Mouse (Mus musculus) forebrain, embryonic 10.5 days (tissue): ENCODE measurements around the gene Vti1a. TPM values are rescaled to one million over a fixed set of nuclear protein-coding genes. Genes with fewer than 3 reads are reported as not detected.

Source experiments
- DNase-seq: peaks from one replicate; pipeline ENCODE4 v3.0.0-alpha.2; 2017; ENCODE audit warnings: low spot score; ENCODE audit errors: extremely low spot score
- H3K27ac ChIP-seq: fragments of 300-500 bp; sonication (generic); 2 replicates; pipeline ENCODE4 v1.5.1; 2016; ENCODE audit warnings: mild to moderate bottlenecking
- H3K27me3 ChIP-seq: fragments of 300-500 bp; sonication (generic); 2 replicates; pipeline ENCODE4 v1.6.1; 2016; ENCODE audit warnings: mild to moderate bottlenecking; ENCODE audit not compliant: poor library complexity, severe bottlenecking
- H3K36me3 ChIP-seq: fragments of 300-500 bp; sonication (generic); replicated peaks from 2 replicates; pipeline ENCODE4 v1.6.1; 2016; ENCODE audit warnings: mild to moderate bottlenecking, moderate library complexity
- H3K4me1 ChIP-seq: fragments of 300-500 bp; sonication (generic); 2 replicates; pipeline ENCODE4 v1.6.1; 2016
- H3K4me3 ChIP-seq: fragments of 300-500 bp; sonication (generic); 2 replicates; pipeline ENCODE4 v1.5.1; 2016; ENCODE audit warnings: mild to moderate bottlenecking, moderate library complexity
- H3K9me3 ChIP-seq: fragments of 300-500 bp; sonication (generic); 2 replicates; pipeline ENCODE4 v1.6.1; 2016; ENCODE audit warnings: mild to moderate bottlenecking, moderate library complexity
- WGBS: fragments of 180-500 bp; shearing (Covaris S2); methylation state at CpG from one replicate; pipeline ENCODE4 v1.1.7; 2016; 5-methylcytosine and 5-hydroxymethylcytosine counted together
- polyA plus RNA-seq: library from polyadenylated mRNA; unstranded; fragments of >200 nt; fragmentation: Nextera tagmentation; extraction: Ambion mirVana; gene quantifications from 2 replicates; pipeline ENCODE4 v1.2.1, GENCODE M21; 2016

Gene Vti1a
- polyA plus RNA-seq: 34.2 and 35.8 TPM in 2 replicates

- no peaks in the 10 kb centered on the region for H3K9me3 ChIP-seq
- peak within 1 kb of the TSS; percentile 92 for H3K4me3 ChIP-seq
- WGBS: under 1% methylated on average over 48 of the region's 48 CpGs
- peaks cover 44% of the 10 kb centered on the region for H3K4me1 ChIP-seq
- peak within 1 kb of the TSS; percentile 97 for H3K27ac ChIP-seq
- H3K27me3 ChIP-seq: no peaks in the 10 kb centered on the region
- H3K36me3 ChIP-seq: peaks cover 22% of the 10 kb centered on the region
- peak; percentile 86 for DNase-seq
These were observed at the start of gene Vti1a for GRCm38 (mm10) chr19:55316109-55316714. Vti1a (plus strand) TSS chr19:55316295.

- 0 out of 2 replicates have a peak, but pooled peaks cover 3% of the 10 kb centered on the region for H3K36me3 ChIP-seq
- no peak for DNase-seq
- peaks cover under 1% of the 10 kb centered on the region; the same call in 1 of the 2 replicates for H3K9me3 ChIP-seq
- 84% methylated on average over 3 of the region's 3 CpGs for WGBS
- H3K4me3 ChIP-seq: no peak overlapping the region
- H3K27me3 ChIP-seq: no peaks in the 10 kb centered on the region
- peaks cover 35% of the 10 kb centered on the region for H3K4me1 ChIP-seq
- H3K27ac ChIP-seq: no peak overlapping the region
These were observed 49.3 kb upstream of the Vti1a start for GRCm38 (mm10) chr19:55266786-55267185.

- WGBS: 82% methylated on average over 3 of the region's 3 CpGs
- H3K27me3 ChIP-seq: no peaks in the 10 kb centered on the region
- DNase-seq: no peak
- no peaks in the 10 kb centered on the region for H3K9me3 ChIP-seq
- peaks cover 7% of the 10 kb centered on the region; the same call in 1 of the 2 replicates for H3K36me3 ChIP-seq
- H3K27ac ChIP-seq: no peak overlapping the region
- no peak overlapping the region for H3K4me3 ChIP-seq
- H3K4me1 ChIP-seq: peaks cover 27% of the 10 kb centered on the region
These were observed 47.9 kb upstream of the Vti1a start for GRCm38 (mm10) chr19:55268150-55268549.

DNA sequence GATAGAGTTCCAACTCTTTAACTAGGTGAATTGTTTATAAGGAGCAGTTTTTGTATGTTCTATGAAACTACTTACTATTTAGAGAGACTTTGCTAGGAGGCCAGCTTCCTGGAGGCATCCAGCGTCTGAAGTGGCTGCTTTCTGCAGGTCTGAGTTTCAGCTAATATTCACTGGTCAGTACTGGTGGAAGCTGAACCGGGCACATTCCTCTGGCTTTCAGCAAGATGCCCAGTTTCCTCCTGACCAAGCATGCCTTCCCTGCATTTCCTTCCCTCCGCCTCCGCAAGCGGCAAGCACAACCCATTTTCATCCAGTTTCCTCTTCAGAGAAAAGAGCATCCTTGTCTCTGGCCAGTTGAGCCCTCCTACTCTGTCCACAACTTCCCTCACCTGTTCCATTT lies 47.0 kb upstream of the Vti1a start:
- no peak overlapping the region for H3K4me3 ChIP-seq
- peaks cover 7% of the 10 kb centered on the region; the same call in 1 of the 2 replicates for H3K36me3 ChIP-seq
- no peaks in the 10 kb centered on the region for H3K27me3 ChIP-seq
- 85% methylated on average over 5 of the region's 5 CpGs for WGBS
- H3K27ac ChIP-seq: no peak overlapping the region
- H3K4me1 ChIP-seq: peaks cover 25% of the 10 kb centered on the region
- no peak for DNase-seq
- no peaks in the 10 kb centered on the region for H3K9me3 ChIP-seq

DNA sequence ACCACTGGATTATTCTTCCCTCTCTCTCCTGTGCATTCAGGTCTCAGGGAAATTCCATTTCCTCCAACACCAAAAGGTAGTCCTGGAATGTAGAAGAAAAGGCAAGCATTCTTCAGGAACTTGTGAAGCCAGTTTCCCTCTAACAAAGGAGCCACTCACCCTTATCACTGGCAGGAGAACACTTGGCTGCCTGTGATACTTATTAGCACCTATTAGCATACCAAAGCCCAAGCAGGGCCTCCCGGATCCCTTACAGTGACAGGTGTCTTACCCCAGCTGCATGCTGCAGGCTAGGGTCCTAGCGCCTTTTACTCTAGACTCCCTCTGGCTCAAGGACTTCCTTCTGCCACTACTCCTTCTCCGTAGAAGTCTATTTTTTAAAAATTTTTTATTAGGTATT lies 44.6 kb upstream of the Vti1a start:
- 35% methylated on average over 3 of the region's 3 CpGs for WGBS
- no peak for DNase-seq
- peaks cover 7% of the 10 kb centered on the region; the same call in 1 of the 2 replicates for H3K36me3 ChIP-seq
- no peak overlapping the region for H3K4me3 ChIP-seq
- H3K9me3 ChIP-seq: no peaks in the 10 kb centered on the region
- H3K27ac ChIP-seq: no peak overlapping the region
- H3K27me3 ChIP-seq: no peaks in the 10 kb centered on the region
- H3K4me1 ChIP-seq: peaks cover 27% of the 10 kb centered on the region

- H3K4me1 ChIP-seq: peaks cover 27% of the 10 kb centered on the region
- no peaks in the 10 kb centered on the region for H3K9me3 ChIP-seq
- no peaks in the 10 kb centered on the region for H3K27me3 ChIP-seq
- no peak overlapping the region for H3K27ac ChIP-seq
- H3K36me3 ChIP-seq: peaks cover 11% of the 10 kb centered on the region; the same call in 1 of the 2 replicates
- DNase-seq: no peak
- no peak overlapping the region for H3K4me3 ChIP-seq
- WGBS: 83% methylated on average over 6 of the region's 6 CpGs
These were observed 42.8 kb upstream of the Vti1a start for GRCm38 (mm10) chr19:55273340-55273739.

DNA sequence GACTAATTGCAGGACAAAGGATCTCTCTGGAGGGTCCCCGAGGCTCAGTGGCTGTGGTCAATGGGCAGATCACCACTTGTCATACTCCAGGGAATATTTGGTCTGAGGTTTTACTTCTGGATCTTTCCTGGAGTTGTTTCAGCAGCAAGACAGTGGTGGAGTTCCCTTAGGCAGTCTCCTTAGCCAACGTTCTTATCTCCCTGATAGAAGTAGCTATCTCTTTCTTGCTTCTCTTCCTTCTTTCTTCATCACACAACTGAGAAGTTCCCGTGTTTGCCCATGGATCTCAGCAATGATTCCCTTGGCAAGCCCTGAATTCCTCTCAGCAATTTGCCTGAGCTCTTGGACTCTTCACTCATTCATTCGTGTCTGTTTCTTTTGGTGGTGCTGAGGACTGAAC lies 40.0 kb upstream of the Vti1a start:
- Histone ChIP-seq H3K36me3 (peaks cover 21% of the 10 kb centered on the region), H3K9me3 (no peaks in the 10 kb centered on the region), H3K27ac (no peak overlapping the region), H3K27me3 (no peaks in the 10 kb centered on the region), H3K4me3 (no peak overlapping the region), H3K4me1 (peaks cover 11% of the 10 kb centered on the region)
- WGBS: 93% methylated on average over 4 of the region's 4 CpGs
- DNase-seq: no peak

DNA sequence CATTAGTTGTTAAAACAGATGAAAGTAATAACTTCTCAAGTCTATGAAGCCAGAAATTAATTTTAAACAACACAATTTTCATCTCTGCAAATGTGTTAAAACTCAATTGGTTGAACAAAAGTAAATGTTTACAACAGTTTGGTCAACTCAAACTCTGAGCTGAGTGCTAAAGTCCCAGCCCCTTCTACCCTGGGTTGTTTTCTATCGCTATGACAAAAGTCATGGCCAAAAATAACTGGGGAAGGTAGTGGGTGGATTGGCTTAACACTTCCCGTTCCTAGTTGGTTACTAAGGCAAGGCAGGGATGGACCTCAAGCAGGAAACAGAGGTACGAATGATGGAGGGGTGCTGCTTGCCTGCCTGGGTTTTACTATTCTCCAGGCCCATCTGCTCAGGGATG lies 39.3 kb upstream of the Vti1a start:
- no peak for DNase-seq
- WGBS: 90% methylated on average over 3 of the region's 3 CpGs
- H3K27me3 ChIP-seq: no peaks in the 10 kb centered on the region
- H3K4me1 ChIP-seq: peaks cover 5% of the 10 kb centered on the region; the same call in 1 of the 2 replicates
- H3K36me3 ChIP-seq: peaks cover 27% of the 10 kb centered on the region
- H3K9me3 ChIP-seq: no peaks in the 10 kb centered on the region
- no peak overlapping the region for H3K27ac ChIP-seq
- no peak overlapping the region for H3K4me3 ChIP-seq

DNA sequence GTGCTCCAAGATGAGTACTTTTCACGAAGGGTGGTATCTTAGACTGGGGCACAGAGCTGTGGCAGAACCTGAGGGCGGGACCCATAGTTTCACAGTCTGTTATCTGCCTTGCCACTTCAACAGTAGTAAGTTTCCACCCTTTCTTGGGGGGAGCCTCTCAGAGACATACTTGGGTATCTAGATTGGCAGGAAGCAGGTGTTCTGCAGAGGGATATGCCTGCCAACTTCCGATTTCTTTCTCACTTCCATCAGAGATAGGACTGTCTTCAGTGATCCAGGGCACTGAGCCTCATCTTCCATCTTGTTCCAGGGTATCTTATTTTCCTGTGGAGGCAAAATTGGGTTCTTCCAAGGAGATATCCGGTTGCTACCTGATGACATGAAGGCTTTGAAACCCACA lies 32.0 kb upstream of the Vti1a start:
- no peak overlapping the region for H3K4me3 ChIP-seq
- DNase-seq: no peak
- H3K27ac ChIP-seq: no peak overlapping the region
- WGBS: 88% methylated on average over 4 of the region's 4 CpGs
- H3K36me3 ChIP-seq: peaks cover 44% of the 10 kb centered on the region
- no peaks in the 10 kb centered on the region for H3K4me1 ChIP-seq
- H3K9me3 ChIP-seq: no peaks in the 10 kb centered on the region
- H3K27me3 ChIP-seq: no peaks in the 10 kb centered on the region

GRCm38 (mm10) chr19:55286034-55286433 lies 30.1 kb upstream of the Vti1a start:
- Histone ChIP-seq H3K27me3 (no peaks in the 10 kb centered on the region), H3K27ac (no peak overlapping the region), H3K36me3 (peaks cover 36% of the 10 kb centered on the region), H3K4me3 (no peak overlapping the region), H3K9me3 (no peaks in the 10 kb centered on the region), H3K4me1 (no peaks in the 10 kb centered on the region)
- WGBS: 94% methylated on average over 4 of the region's 4 CpGs
- no peak for DNase-seq

DNA sequence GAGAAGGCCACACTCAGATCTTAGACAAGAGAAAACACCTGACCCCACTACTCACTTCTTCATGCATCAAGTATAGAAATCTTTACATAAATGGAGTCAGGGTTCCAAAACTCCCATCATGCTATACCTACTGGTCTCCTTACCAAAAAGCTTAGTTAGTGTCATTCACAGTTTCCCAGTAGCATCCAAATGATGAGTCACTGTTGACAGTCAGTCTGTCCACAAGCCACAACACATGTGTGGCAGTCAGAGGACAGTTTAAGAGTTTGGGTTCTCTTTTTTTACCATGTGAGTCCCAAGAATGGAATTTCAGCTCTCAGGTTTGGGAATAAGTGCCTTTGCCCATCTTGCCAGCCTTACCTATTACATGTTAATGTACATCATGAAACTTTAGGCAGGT lies 27.1 kb upstream of the Vti1a start:
- Histone ChIP-seq H3K4me3 (no peak overlapping the region), H3K27me3 (no peaks in the 10 kb centered on the region), H3K9me3 (no peaks in the 10 kb centered on the region), H3K4me1 (peaks cover 12% of the 10 kb centered on the region), H3K27ac (no peak overlapping the region), H3K36me3 (peaks cover 38% of the 10 kb centered on the region)
- DNase-seq: no peak

GRCm38 (mm10) chr19:55290621-55291270 lies 25.3 kb upstream of the Vti1a start:
- no peak for DNase-seq
- Histone ChIP-seq H3K27me3 (no peaks in the 10 kb centered on the region), H3K27ac (no peak overlapping the region), H3K4me3 (no peak overlapping the region), H3K36me3 (peaks cover 56% of the 10 kb centered on the region), H3K4me1 (peaks cover 12% of the 10 kb centered on the region), H3K9me3 (no peaks in the 10 kb centered on the region)
- 91% methylated on average over 2 of the region's 2 CpGs for WGBS

DNA sequence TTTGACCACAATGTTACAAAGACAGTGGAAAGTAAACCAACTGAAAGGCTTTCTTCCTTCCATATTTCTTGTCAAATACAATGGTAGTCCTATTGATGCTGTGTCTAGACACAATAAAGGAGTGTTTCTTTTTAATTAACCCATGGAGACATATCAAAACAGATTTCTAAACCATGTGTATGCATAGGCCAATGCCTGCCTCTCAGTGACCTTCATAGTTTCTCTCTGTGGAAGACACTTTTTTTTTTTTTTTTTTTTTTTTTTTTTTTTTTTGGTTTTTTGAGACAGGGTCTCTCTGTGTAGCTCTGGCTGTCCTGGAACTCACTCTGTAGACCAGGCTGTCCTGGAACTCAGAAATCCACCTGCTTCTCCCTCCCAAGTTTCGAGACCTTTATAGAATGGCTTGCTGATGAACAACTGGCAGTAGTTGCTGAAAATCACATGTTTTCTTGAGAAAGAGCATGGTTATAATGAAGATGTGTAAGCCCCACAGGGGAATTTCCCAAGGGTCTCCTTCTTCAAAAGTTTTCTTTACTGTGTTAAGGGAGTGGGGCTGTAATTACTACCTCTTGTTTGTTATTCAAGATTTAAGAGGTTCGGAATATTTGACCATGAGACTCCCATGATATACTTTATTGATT lies 23.8 kb upstream of the Vti1a start:
- Histone ChIP-seq H3K9me3 (no peaks in the 10 kb centered on the region), H3K27ac (no peak overlapping the region), H3K27me3 (no peaks in the 10 kb centered on the region), H3K36me3 (peaks cover 64% of the 10 kb centered on the region), H3K4me3 (no peak overlapping the region), H3K4me1 (peaks cover 12% of the 10 kb centered on the region)
- DNase-seq: no peak
- WGBS: 90% methylated on average over 2 of the region's 2 CpGs
